Mouse (Mus musculus): ENCODE data around the gene Bpifb6.

Bpifb6 gene

GRCm38 (mm10) chr2:153933311-153933710 is 33.1 kb downstream of the Bpifb6 start:
- no peak for TF ChIP-seq GATA4 (IDR thresholded peaks at IDR 0.05; ENCODE audit: insufficient replicate concordance, low read length)

DNA sequence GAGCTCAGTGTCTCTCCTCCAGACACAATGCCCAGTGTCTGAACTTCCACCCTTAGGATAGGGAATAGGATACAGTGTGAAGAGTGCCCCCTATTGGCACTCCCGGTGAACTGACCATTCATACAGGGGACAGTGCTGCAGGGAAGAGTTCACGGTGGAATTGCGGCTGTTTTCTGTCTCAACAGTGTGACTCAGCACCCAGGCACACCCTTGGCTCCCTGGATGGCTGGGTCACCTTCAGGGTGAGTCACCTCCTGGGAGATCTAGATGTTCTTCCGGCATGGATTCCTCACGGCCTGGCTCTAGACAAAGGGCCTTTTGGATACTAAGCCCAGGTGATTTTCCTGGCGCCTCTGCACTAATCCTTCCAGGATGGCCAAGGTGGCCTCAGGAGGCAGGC is 35.2 kb downstream of the Bpifb6 start:
- TF ChIP-seq GATA4 (IDR thresholded peaks at IDR 0.05; ENCODE audit: insufficient replicate concordance, low read length) = no peak

GRCm38 (mm10) chr2:153937843-153938242 is 37.7 kb downstream of the Bpifb6 start, which contains the start of gene Bpifb4:
Bpifb4 (plus strand) TSS chr2:153938212.
- no peak for TF ChIP-seq GATA4 (IDR thresholded peaks at IDR 0.05; ENCODE audit: insufficient replicate concordance, low read length)

- TF ChIP-seq GATA4 (IDR thresholded peaks at IDR 0.05; ENCODE audit: insufficient replicate concordance, low read length) = no peak
Measured at GRCm38 (mm10) chr2:153943537-153943936, 43.3 kb downstream of the Bpifb6 start.

DNA sequence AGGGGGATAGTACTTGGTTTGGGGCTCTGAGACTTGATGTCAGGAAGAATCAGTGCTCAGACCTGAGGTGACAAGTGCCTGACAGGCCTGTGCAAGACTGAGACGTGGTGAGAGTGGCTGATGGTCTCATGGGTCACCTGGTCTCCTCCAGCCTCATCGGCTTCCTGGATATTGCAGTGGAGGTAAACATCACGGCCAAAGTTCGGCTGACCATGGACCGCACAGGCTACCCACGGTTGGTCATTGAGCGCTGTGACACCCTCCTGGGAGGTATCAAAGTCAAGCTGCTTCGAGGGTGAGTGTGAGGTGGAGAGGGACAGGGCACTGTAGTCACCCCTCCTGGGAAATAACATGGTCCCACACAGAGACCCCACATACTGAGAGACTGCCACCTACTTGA is 44.4 kb downstream of the Bpifb6 start:
- TF ChIP-seq GATA4 (IDR thresholded peaks at IDR 0.05; ENCODE audit: insufficient replicate concordance, low read length) = no peak

DNA sequence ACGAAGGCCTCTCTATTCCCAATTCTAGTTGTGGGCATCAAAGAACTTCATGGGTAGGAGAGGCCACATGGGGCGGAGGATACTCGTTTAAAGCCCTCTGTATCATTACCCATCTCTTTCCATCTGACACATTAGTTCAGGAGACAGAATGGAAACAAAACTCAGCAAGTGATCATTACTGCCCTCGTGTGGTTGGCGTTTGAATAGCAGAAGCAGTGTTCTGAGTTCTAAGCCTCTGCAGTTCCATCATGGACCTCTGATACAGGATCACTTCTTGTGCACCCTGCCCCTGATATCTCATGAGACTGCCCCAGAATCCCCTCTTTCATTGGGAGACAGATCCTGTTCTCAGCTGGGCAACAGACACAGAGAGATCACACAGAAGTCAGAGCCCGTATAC is 52.7 kb downstream of the Bpifb6 start:
- TF ChIP-seq GATA4 (IDR thresholded peaks at IDR 0.05; ENCODE audit: insufficient replicate concordance, low read length) = no peak

DNA sequence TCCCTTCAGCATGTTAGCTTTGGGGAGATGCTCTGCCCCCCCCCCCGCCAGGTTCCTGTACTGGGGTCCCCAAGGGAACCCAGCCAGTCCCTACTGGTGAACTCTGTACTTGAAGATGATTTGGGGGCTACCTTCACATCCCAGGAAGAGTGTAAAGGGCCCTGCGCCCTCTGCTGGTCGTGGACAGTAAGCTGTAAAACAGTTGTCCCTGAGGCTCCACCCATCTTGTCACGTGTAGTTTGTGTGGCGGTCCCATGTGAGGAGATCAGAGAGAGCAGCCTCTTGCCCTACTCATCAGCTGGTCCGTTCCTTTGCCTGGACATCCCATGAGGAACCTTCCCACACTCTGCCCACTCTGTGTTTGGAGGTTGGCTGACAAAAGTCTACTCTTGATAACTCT is 53.6 kb downstream of the Bpifb6 start:
- no peak for TF ChIP-seq GATA4 (IDR thresholded peaks at IDR 0.05; ENCODE audit: insufficient replicate concordance, low read length)

Measured in liver, adult (tissue).